Mouse (Mus musculus): ENCODE measurements around the gene Zfp217.

DNA sequence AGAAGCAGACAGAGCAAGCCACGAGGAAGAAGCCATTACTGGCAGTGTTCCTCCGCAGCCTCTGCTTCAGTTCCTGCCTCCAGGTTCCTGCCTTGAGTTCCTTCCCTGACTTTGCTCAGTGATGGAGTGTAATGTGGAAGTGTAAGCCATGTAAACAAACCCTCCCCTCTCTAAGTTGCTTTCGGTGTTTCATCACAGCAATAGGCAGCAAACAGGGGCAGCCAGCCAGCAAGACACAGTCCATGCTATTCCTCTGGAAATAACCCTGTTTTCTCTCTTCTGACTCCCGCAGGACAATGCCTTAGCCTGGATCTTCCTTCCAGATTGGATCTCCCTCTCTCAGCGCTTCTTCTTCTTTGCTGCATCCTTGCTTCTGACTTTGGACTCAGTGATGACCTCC is 77.9 kb downstream of the Zfp217 start:
- TF ChIP-seq CTCF (IDR thresholded peaks at IDR 0.05; ENCODE audit: extremely low read depth, insufficient read depth, low read length) (no peak), POLR2A (IDR thresholded peaks at IDR 0.05; ENCODE audit: extremely low read depth, insufficient read depth, low read length) (no peak)

All from cortical plate, adult 2 months (tissue).